Mouse (Mus musculus) olfactory bulb, adult 2 months (tissue): Measurements from ENCODE around the gene Psrc1.

ENCODE experiments used
- CTCF ChIP-seq: fragments of 200-500 bp; IDR thresholded peaks from 2 replicates; pipeline ENCODE4 v1.5.1; 2012; ENCODE audit warnings: low read depth, mild to moderate bottlenecking, low read length, moderate library complexity; ENCODE audit not compliant: insufficient read depth
- POLR2A ChIP-seq: fragments of 200-500 bp; IDR thresholded peaks from 2 replicates; pipeline ENCODE4 v1.6.1; 2012; ENCODE audit warnings: mild to moderate bottlenecking, low read depth, low read length, moderate library complexity; ENCODE audit not compliant: insufficient read depth

GRCm38 (mm10) chr3:108367828-108368227 is 15.8 kb upstream of the Psrc1 start:
- TF ChIP-seq CTCF (no peak), POLR2A (no peak)
